Mouse (Mus musculus): ENCODE results near the gene Tlnrd1.

DNA sequence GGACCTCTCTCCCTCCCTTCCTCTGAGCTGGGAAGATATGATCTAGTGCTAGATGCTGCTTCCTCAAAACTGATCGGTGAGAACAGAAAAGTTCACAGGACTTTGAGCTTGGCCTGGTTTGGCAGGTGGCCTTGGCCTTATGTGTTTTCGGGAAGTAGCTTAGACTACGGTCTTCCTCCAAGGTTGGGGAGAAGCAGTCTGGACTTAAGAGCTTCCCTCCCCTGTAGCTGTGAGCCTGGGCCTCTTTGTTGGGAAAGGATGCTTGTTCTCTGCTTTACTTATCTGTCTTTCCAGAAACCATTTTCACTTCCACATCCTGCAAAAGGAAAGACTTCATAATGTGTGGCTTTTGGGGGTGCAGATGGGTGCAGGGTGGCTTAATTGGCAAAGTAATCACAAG, 20.7 kb upstream of the Tlnrd1 start:
- TF ChIP-seq POLR2A (IDR thresholded peaks at IDR 0.05; ENCODE audit: control insufficient read depth, extremely low read depth, insufficient read depth, low read length, poor library complexity) (no peak), CTCF (IDR thresholded peaks at IDR 0.05; ENCODE audit: borderline replicate concordance, control insufficient read depth, extremely low read depth, insufficient read depth, low read length, poor library complexity) (no peak)
